Comparison of ENCODE assay signal across 10 mouse cellular contexts in genomic region chr5:43892386-43892785, GRCm38 (mm10). TPM values are rescaled to one million over a fixed set of nuclear protein-coding genes. Genes with fewer than 3 reads are reported as not detected.
DNase-seq lines count a peak whose midpoint lies in the region; ATAC-seq lines count a peak whose summit lies in the region.
"Had no signal": no experiment of that assay in that cellular context is flagged by ENCODE, and none has a peak within 500 bp of the region (broad histone marks: within the 10 kb centered on the region; RNA-seq: fewer than 3 reads in every experiment).

No protein-coding gene starts in this region.

- H3K36me3 ChIP-seq in limb, embryonic 11.5 days (ENCODE audit: control insufficient read depth, insufficient read depth, low read length), result no peaks in the 10 kb centered on the region
- no peaks in the 10 kb centered on the region for H3K36me3 ChIP-seq in limb, embryonic 10.5 days
- H3K36me3 ChIP-seq: liver, embryonic 13.5 days had no signal

- DNase-seq in adrenal gland, postnatal 14 days, result peak; percentile 55
- no peak for DNase-seq in adrenal gland, adult 8-10 months
- DNase-seq in limb, embryonic 11.5 days (ENCODE audit: low spot score), result peak; percentile 55
- DNase-seq in limb, embryonic 10.5 days (ENCODE audit: low spot score), result no peak
- peak; percentile 46 for DNase-seq in Muller cell, postnatal 12 days (ENCODE audit: inconsistent ontology term)
- peak; percentile 64 for DNase-seq in lung, postnatal 10 days
- DNase-seq in urinary bladder, adult 2 months (ENCODE audit: low spot score), result no peak
- DNase-seq: liver, embryonic 13.5 days had no signal

- no peaks in the 10 kb centered on the region for H3K9me3 ChIP-seq in limb, embryonic 11.5 days (ENCODE audit: control insufficient read depth, low read length)
- no peaks in the 10 kb centered on the region for H3K9me3 ChIP-seq in limb, embryonic 10.5 days (replicated peaks)
- H3K9me3 ChIP-seq: liver, embryonic 13.5 days had no signal

- H3K4me2 ChIP-seq in limb, embryonic 11.5 days (ENCODE audit: low read depth, severe bottlenecking), result no peak overlapping the region
- H3K4me2 ChIP-seq: liver, embryonic 13.5 days had no signal

- peaks cover 11% of the 10 kb centered on the region; the same call in 1 of the 2 replicates for H3K4me1 ChIP-seq in limb, embryonic 11.5 days (ENCODE audit: control insufficient read depth, insufficient read depth, low read length)
- H3K4me1 ChIP-seq in limb, embryonic 10.5 days, result peaks cover 21% of the 10 kb centered on the region
- H3K4me1 ChIP-seq: liver, embryonic 13.5 days had no signal

- no peak overlapping the region for H3K27ac ChIP-seq in limb, embryonic 11.5 days (replicated peaks; ENCODE audit: low read depth, low read length)
- no peak overlapping the region for H3K27ac ChIP-seq in limb, embryonic 10.5 days
- H3K27ac ChIP-seq: liver, embryonic 13.5 days had no signal

- WGBS in limb, embryonic 11.5 days, result 26% methylated on average over 1 of the region's 1 CpGs
- 25% methylated on average over 1 of the region's 1 CpGs for WGBS in limb, embryonic 10.5 days

- H3K27me3 ChIP-seq in limb, embryonic 11.5 days (ENCODE audit: control insufficient read depth, insufficient read depth, low read length), result no peaks in the 10 kb centered on the region
- no peaks in the 10 kb centered on the region for H3K27me3 ChIP-seq in limb, embryonic 10.5 days (ENCODE audit: low read depth, poor library complexity, severe bottlenecking)
- H3K27me3 ChIP-seq: liver, embryonic 13.5 days had no signal

- no peak for ATAC-seq in limb, embryonic 11.5 days (ENCODE audit: insufficient number of reproducible peaks, low FRiP score, low TSS enrichment, low read depth)
- ATAC-seq in hematopoietic stem cell, adult 5-6 weeks (replicated peaks in 1 of 2; ENCODE audit: insufficient read depth in 1 of 2, low FRiP score in 2 of 2, low TSS enrichment in 1 of 2, low read depth in 1 of 2, poor library complexity in 2 of 2, severe bottlenecking in 2 of 2), result peak; percentile 72 to 81

- H3K4me3 ChIP-seq in limb, embryonic 11.5 days (ENCODE audit: low read depth, low read length), result no peak overlapping the region
- H3K4me3 ChIP-seq in limb, embryonic 10.5 days, result no peak overlapping the region
- H3K4me3 ChIP-seq: liver, embryonic 13.5 days had no signal

- no peak overlapping the region for H3K9ac ChIP-seq in limb, embryonic 11.5 days (ENCODE audit: low read length)
- H3K9ac ChIP-seq: liver, embryonic 13.5 days had no signal

RNA-seq across cellular contexts. Expression of gene Gm7879, which starts 20.6 kb away (rescaled TPM):
- 10.9 and 15.2 TPM in 2 replicates for total RNA-seq in adrenal gland, postnatal 14 days (2021)
- total RNA-seq in adrenal gland, adult 8-10 months (2022), result 10 to 100 TPM; 14.7 to 17.1 (median 15.1) TPM
- polyA plus RNA-seq in limb, embryonic 11.5 days (2014; fragmentation: Nextera tagmentation; extraction: Ambion mirVana), result 0.71 TPM in 1 of 2 replicates, not detected in the other
- polyA plus RNA-seq in limb, embryonic 10.5 days (2016; fragmentation: Nextera tagmentation; extraction: Ambion mirVana), result 2.2 TPM in 1 of 2 replicates, not detected in the other
- total RNA-seq in hematopoietic stem cell, adult 5-6 weeks (2017), result 0.89 and 3.2 TPM in 2 replicates
- polyA plus RNA-seq in urinary bladder, adult 2 months (2012; rRNA removed), result 0.49 and 0.80 TPM in 2 replicates
- polyA plus RNA-seq: small intestine, adult 2 months had no signal

RNA-seq across cellular contexts. Expression of gene Cd38, which starts 24.0 kb away (rescaled TPM):
- total RNA-seq in adrenal gland, postnatal 14 days (2021), result 16.8 and 19.0 TPM in 2 replicates
- 10 to 100 TPM; 10.0 to 18.3 (median 12.8) TPM for total RNA-seq in adrenal gland, adult 8-10 months (2022)
- 13.6 and 13.8 TPM in 2 replicates for polyA plus RNA-seq in limb, embryonic 11.5 days (2014; fragmentation: Nextera tagmentation; extraction: Ambion mirVana)
- polyA plus RNA-seq in limb, embryonic 10.5 days (2016; fragmentation: Nextera tagmentation; extraction: Ambion mirVana), result 8.6 and 10.7 TPM in 2 replicates
- 1.2 and 1.3 TPM in 2 replicates for total RNA-seq in hematopoietic stem cell, adult 5-6 weeks (2017)
- polyA plus RNA-seq in urinary bladder, adult 2 months (2012; rRNA removed), result 9.9 and 10.2 TPM in 2 replicates

Comparison
In these comparisons a context has a peak if more than half of its experiments do, and no peak if none do; other contexts are left out.
1. DNase-seq: peak in adrenal gland, postnatal 14 days (single experiment), limb, embryonic 11.5 days (single experiment), Muller cell, postnatal 12 days (single experiment) and lung, postnatal 10 days (single experiment); none in adrenal gland, adult 8-10 months (single experiment), limb, embryonic 10.5 days (single experiment) and urinary bladder, adult 2 months (single experiment).